ENCODE assay signal across 10 mouse cellular contexts in the genomic region with DNA sequence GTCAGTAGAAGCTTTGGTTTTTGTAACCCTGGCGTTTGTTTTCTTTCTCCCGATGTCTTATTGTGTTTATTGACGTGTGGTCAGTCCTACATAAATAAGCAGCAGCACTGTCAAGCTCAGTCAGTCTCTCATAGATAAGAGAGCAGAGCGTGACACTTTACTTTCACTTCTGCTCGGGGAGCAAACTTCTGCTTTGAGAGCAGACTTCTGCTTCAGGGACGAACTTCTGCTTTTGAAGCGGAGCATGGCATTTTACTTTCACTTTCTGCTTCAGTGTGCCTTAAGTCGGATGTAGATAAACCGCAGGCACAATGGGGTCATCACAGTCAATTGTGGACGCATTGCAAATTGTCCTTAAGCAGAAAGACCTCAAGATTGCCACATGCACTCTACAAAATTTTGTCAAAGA.
DNase-seq lines count a peak whose midpoint lies in the region; ATAC-seq and TF ChIP-seq lines count a peak whose summit lies in the region.
"Had no signal": no experiment of that assay in that cellular context is flagged by ENCODE, and none has a peak within 500 bp of the region (broad histone marks: within the 10 kb centered on the region; RNA-seq: fewer than 3 reads in every experiment).

No protein-coding gene starts in this region.

- DNase-seq in kidney, adult 2 months = peak; percentile 31
- DNase-seq in c-Kit-positive CD71-negative TER-119-negative erythroid progenitor cells, embryonic 14.5 days (ENCODE audit: low read depth) = peak; percentile 54
- DNase-seq in lung, adult 2 months = peak; percentile 17
- DNase-seq in spleen, postnatal 4 days (ENCODE audit: low spot score in 2 of 2) = peak; percentile 27 to 63
- no peak for DNase-seq in embryo, embryonic 11 days
- no peak for DNase-seq in cerebellum, adult 8-10 months
- DNase-seq in forebrain, embryonic 14.5 days (ENCODE audit: low spot score) = no peak

- peaks cover 7% of the 10 kb centered on the region; the same call in 1 of the 2 replicates for H3K9me3 ChIP-seq in kidney, embryonic 14.5 days (ENCODE audit: control insufficient read depth, low read length)
- H3K9me3 ChIP-seq in forebrain, embryonic 14.5 days (replicated peaks; ENCODE audit: control insufficient read depth, low read length) = peaks cover 4% of the 10 kb centered on the region; the same call in 1 of the 2 replicates

- H3K4me1 ChIP-seq in kidney, adult 2 months (ENCODE audit: control insufficient read depth, insufficient read depth, low read length) = no peaks in the 10 kb centered on the region
- H3K4me1 ChIP-seq in kidney, embryonic 14.5 days (ENCODE audit: control insufficient read depth, insufficient read depth, low read length) = no peaks in the 10 kb centered on the region
- H3K4me1 ChIP-seq in lung, adult 2 months (ENCODE audit: control insufficient read depth, insufficient read depth, low read length) = no peaks in the 10 kb centered on the region
- H3K4me1 ChIP-seq in forebrain, embryonic 14.5 days (ENCODE audit: control insufficient read depth, insufficient read depth, low read length) = no peaks in the 10 kb centered on the region
- H3K4me1 ChIP-seq: neural tube, embryonic 12.5 days had no signal

- no peak overlapping the region for H3K9ac ChIP-seq in kidney, embryonic 14.5 days (ENCODE audit: low read depth, low read length)
- no peak overlapping the region for H3K9ac ChIP-seq in forebrain, embryonic 14.5 days (ENCODE audit: low read length)
- H3K9ac ChIP-seq: neural tube, embryonic 12.5 days had no signal

- peak overlapping the region; percentile 38; the same call in 1 of the 2 replicates for H3K27ac ChIP-seq in kidney, adult 2 months (ENCODE audit: insufficient read depth, low read depth, low read length)
- H3K27ac ChIP-seq in kidney, embryonic 14.5 days (ENCODE audit: low read depth, low read length) = no peak overlapping the region
- no peak overlapping the region for H3K27ac ChIP-seq in forebrain, embryonic 14.5 days (ENCODE audit: low read depth, low read length)
- H3K27ac ChIP-seq: neural tube, embryonic 12.5 days had no signal

- no peak for TF ChIP-seq CTCF in kidney, adult 2 months (conservative IDR thresholded peaks at IDR 0.05; ENCODE audit: insufficient read depth, insufficient read length, low read depth, low read length)
- no peak for TF ChIP-seq CTCF in lung, adult 2 months (IDR thresholded peaks at IDR 0.05; ENCODE audit: insufficient read depth, low read length)

- no peaks in the 10 kb centered on the region for H3K36me3 ChIP-seq in kidney, adult 2 months (ENCODE audit: control insufficient read depth, insufficient read depth, low read length)
- H3K36me3 ChIP-seq in kidney, embryonic 14.5 days (ENCODE audit: control insufficient read depth, insufficient read depth, low read length) = no peaks in the 10 kb centered on the region
- H3K36me3 ChIP-seq in forebrain, embryonic 14.5 days (ENCODE audit: control insufficient read depth, insufficient read depth, low read length) = no peaks in the 10 kb centered on the region
- H3K36me3 ChIP-seq: neural tube, embryonic 12.5 days had no signal

- TF ChIP-seq POLR2A in kidney, adult 2 months (IDR thresholded peaks at IDR 0.05; ENCODE audit: low read depth, low read length) = no peak
- no peak for TF ChIP-seq POLR2A in lung, adult 2 months (IDR thresholded peaks at IDR 0.05; ENCODE audit: borderline replicate concordance, extremely low read depth, low read depth, low read length)

- peak overlapping the region; percentile 22; the same call in 1 of the 2 replicates for H3K4me3 ChIP-seq in kidney, adult 2 months (ENCODE audit: insufficient read depth, low read depth, low read length)
- H3K4me3 ChIP-seq in kidney, embryonic 14.5 days (ENCODE audit: low read length) = no peak overlapping the region
- H3K4me3 ChIP-seq in lung, adult 2 months (replicated peaks; ENCODE audit: extremely low read depth, low read depth, low read length) = peak overlapping the region; percentile 54
- H3K4me3 ChIP-seq in forebrain, embryonic 14.5 days (ENCODE audit: low read depth, low read length) = no peak overlapping the region
- H3K4me3 ChIP-seq: neural tube, embryonic 12.5 days had no signal

- no peak overlapping the region for H3K4me2 ChIP-seq in kidney, embryonic 14.5 days (replicated peaks; ENCODE audit: low read depth, low read length)
- no peak overlapping the region for H3K4me2 ChIP-seq in forebrain, embryonic 14.5 days (ENCODE audit: low read length)
- H3K4me2 ChIP-seq: neural tube, embryonic 12.5 days had no signal

- ATAC-seq in kidney, embryonic 14.5 days (ENCODE audit: low FRiP score, low TSS enrichment) = no peak
- no peak for ATAC-seq in forebrain, embryonic 14.5 days
- ATAC-seq: Patski had no signal

- 82% methylated on average over 10 of the region's 10 CpGs for WGBS in kidney, adult 2 months
- WGBS in kidney, embryonic 14.5 days = 83% methylated on average over 10 of the region's 10 CpGs
- 42% methylated on average over 10 of the region's 10 CpGs for WGBS in lung, adult 2 months
- WGBS in forebrain, embryonic 14.5 days = 94% methylated on average over 10 of the region's 10 CpGs

- no peaks in the 10 kb centered on the region for H3K27me3 ChIP-seq in kidney, adult 2 months (replicated peaks; ENCODE audit: control insufficient read depth, insufficient read depth, low read length)
- no peaks in the 10 kb centered on the region for H3K27me3 ChIP-seq in kidney, embryonic 14.5 days (ENCODE audit: control insufficient read depth, insufficient read depth, low read length)
- no peaks in the 10 kb centered on the region for H3K27me3 ChIP-seq in forebrain, embryonic 14.5 days (replicated peaks; ENCODE audit: control insufficient read depth, insufficient read depth, low read length)
- H3K27me3 ChIP-seq: neural tube, embryonic 12.5 days; Patski had no signal

Comparison
In these comparisons a context has a peak if more than half of its experiments do, and no peak if none do; other contexts are left out.
1. H3K4me3 ChIP-seq: peak in kidney, adult 2 months (single experiment) and lung, adult 2 months (single experiment); none in kidney, embryonic 14.5 days (single experiment) and forebrain, embryonic 14.5 days (single experiment).
2. DNase-seq: peak in kidney, adult 2 months (single experiment), c-Kit-positive CD71-negative TER-119-negative erythroid progenitor cells, embryonic 14.5 days (single experiment), lung, adult 2 months (single experiment) and spleen, postnatal 4 days (2 of 2); none in embryo, embryonic 11 days (single experiment), cerebellum, adult 8-10 months (single experiment) and forebrain, embryonic 14.5 days (single experiment).